Mouse (Mus musculus): ENCODE measurements around the gene Slc3a2. TPM values are rescaled to one million over a fixed set of nuclear protein-coding genes. Genes with fewer than 3 reads are reported as not detected.
"Not testable (repeated sequence)": the region's sequence is repeated elsewhere in the genome, so short reads cannot be mapped to it uniquely, and the experiment has no call there.

The Slc3a2 gene
- polyA plus RNA-seq, 1 experiment from 2014 or later, result 165 TPM

DNA sequence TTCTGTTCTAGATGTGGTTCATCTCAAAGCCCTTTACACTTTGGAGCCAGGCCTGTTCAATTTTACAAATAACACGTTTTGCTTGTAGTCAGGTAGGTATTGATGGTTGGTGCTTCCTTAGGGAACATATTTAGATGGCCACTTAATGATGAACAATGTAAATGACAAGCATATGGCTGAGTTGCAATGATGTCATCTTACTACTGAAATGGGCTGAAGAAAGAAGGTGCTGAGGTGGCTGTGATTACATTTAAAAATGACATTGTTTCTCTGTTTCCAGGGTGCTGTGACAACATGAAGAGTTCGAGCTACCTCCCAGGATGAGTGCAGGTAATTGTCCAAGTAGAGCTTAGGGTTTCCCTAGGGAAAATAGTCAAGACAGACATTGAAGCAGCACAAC lies 1.2 kb upstream of the Slc3a2 start:
- H3K27ac ChIP-seq, result peak overlapping the region; percentile 79; the same call in 1 of the 2 replicates
- peak overlapping the region; percentile 91 for H3K9ac ChIP-seq
- peaks cover 32% of the 10 kb centered on the region for H3K4me1 ChIP-seq
- H3K27me3 ChIP-seq (replicated peaks), result no peaks in the 10 kb centered on the region
- no peak for ATAC-seq (replicated peaks)
- 1% methylated on average over 2 of the region's 2 CpGs for WGBS
- no peaks in the 10 kb centered on the region for H3K9me3 ChIP-seq
- peak overlapping the region; percentile 69 for H3K4me2 ChIP-seq
- H3K4me3 ChIP-seq, result peak overlapping the region; percentile 82
- peaks cover 8% of the 10 kb centered on the region for H3K36me3 ChIP-seq (replicated peaks)

DNA sequence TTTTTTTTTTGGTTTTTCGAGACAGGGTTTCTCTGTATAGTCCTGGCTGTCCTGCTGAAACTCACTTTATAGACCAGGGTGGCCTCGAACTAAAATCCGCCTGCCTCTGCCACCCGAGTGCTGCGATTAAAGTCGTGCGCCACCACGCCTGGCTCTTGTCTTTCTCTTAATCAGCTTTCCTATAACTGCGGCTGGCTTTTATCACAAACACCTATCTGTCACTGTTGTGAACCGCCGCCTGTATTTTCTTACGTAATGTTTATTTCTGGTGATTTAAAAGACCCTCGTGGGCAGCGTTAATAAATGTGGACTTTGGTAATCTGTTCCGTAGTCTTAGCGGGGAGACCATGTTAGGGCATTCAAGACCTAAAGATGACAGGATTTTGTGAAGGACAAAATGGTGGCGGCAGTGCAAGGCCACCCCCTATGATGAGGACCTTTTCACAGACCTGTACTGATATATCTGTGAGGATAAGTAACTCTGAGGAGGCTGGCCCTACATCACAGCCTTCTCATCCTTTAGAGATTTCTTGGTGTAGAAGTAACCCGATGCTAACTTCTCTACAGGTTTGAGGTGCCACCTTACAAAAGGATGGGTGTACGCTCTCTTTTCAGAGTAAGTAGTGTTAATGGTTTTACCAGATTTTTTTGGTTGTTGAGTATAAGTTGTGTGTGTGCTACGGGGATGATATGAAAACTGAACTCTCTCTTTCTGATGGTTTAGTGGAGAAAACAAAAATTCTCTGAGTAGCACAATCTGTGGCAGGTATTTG lies 591 bp upstream of the Slc3a2 start:
- no peaks in the 10 kb centered on the region for H3K9me3 ChIP-seq
- peak overlapping the region; percentile 69 for H3K4me2 ChIP-seq
- under 1% methylated on average over 20 of the region's 20 CpGs for WGBS
- peaks cover 8% of the 10 kb centered on the region for H3K36me3 ChIP-seq (replicated peaks)
- peak overlapping the region; percentile 91 for H3K9ac ChIP-seq
- peaks cover 32% of the 10 kb centered on the region for H3K4me1 ChIP-seq
- H3K27ac ChIP-seq, result peak overlapping the region; percentile 79
- peak; percentile 0 for ATAC-seq (replicated peaks)
- H3K4me3 ChIP-seq, result peak overlapping the region; percentile 82
- no peaks in the 10 kb centered on the region for H3K27me3 ChIP-seq (replicated peaks)

DNA sequence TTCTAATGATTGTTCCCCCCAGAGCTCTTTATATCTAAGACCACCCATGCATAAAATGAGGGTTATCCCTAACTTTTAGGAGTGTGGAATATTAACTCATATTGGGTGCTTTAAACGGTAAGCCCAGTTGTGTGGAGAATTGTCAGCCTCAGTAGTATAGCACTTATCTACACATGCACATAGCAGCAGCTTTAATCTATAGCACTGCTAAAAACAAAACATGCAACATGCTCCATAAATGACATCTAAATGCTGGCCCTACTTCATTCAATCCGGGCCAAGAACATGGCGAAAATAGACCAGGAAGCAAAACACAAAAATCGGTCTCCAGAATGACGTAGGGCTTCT lies 636 bp downstream of the Slc3a2 start:
- peak; percentile 25; the same call in 1 of the 2 replicates for ATAC-seq (replicated peaks)
- H3K36me3 ChIP-seq (replicated peaks), result peaks cover 8% of the 10 kb centered on the region
- peak overlapping the region; percentile 82 for H3K4me3 ChIP-seq
- H3K4me2 ChIP-seq, result peak overlapping the region; percentile 69
- H3K27ac ChIP-seq, result peak overlapping the region; percentile 98
- H3K9ac ChIP-seq, result peak overlapping the region; percentile 95
- no peaks in the 10 kb centered on the region for H3K27me3 ChIP-seq (replicated peaks)
- 0% methylated on average over 5 of the region's 5 CpGs for WGBS
- H3K4me1 ChIP-seq, result peaks cover 32% of the 10 kb centered on the region
- H3K9me3 ChIP-seq, result no peaks in the 10 kb centered on the region

DNA sequence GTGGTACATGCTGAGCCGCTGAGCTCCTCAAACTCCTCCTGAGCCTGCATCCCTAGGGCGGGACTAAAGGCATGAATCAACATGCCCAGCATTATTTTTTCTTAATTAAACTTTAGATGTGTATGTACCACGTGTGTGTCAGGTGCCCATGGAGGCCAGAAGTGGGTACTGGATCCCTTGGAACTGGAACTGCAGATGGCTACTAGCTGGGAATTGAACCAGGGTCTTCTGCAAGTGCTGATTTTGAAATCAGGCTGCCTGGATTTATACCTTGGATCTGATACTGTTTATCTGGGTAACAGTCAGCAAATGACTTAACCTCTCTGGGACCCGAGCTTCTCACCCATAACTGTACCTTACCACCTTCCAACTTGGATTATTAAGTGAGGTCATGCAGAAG lies 1.1 kb downstream of the Slc3a2 start:
- H3K27ac ChIP-seq, result peak overlapping the region; percentile 98
- peak overlapping the region; percentile 82 for H3K4me3 ChIP-seq
- no peaks in the 10 kb centered on the region for H3K9me3 ChIP-seq
- 69% methylated on average over 4 of the region's 4 CpGs for WGBS
- peak overlapping the region; percentile 95 for H3K9ac ChIP-seq
- no peak for ATAC-seq (replicated peaks)
- peaks cover 8% of the 10 kb centered on the region for H3K36me3 ChIP-seq (replicated peaks)
- H3K4me1 ChIP-seq, result peaks cover 32% of the 10 kb centered on the region
- no peaks in the 10 kb centered on the region for H3K27me3 ChIP-seq (replicated peaks)
- peak overlapping the region; percentile 69 for H3K4me2 ChIP-seq

DNA sequence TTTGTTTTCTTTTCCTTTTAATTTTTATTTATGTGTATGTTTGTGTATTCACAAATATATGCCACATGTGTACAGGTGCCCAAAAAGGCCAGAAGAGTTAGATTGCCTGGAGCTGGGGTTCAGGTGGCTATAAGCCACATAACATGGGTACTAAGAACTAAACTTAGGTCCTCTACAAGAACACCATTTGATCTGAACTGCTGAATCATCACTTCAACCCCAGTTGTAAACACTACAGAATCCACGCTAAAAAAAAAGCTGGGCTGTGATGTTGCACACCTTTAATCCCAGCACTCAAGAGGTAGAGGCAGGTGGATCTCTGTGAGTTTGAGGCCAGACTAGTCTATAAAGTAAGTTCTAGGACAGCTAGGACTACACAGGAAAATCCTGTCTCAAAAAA lies 1.8 kb downstream of the Slc3a2 start:
- H3K4me3 ChIP-seq, result peak overlapping the region; percentile 82; the same call in 1 of the 2 replicates
- H3K27me3 ChIP-seq (replicated peaks), result no peaks in the 10 kb centered on the region
- H3K36me3 ChIP-seq (replicated peaks), result peaks cover 8% of the 10 kb centered on the region
- H3K9me3 ChIP-seq, result no peaks in the 10 kb centered on the region
- ATAC-seq (replicated peaks), result no peak
- WGBS, result 91% methylated on average over 1 of the region's 1 CpGs
- H3K27ac ChIP-seq, result no peak overlapping the region
- no peak overlapping the region for H3K9ac ChIP-seq
- peaks cover 32% of the 10 kb centered on the region for H3K4me1 ChIP-seq
- peak overlapping the region; percentile 69 for H3K4me2 ChIP-seq

DNA sequence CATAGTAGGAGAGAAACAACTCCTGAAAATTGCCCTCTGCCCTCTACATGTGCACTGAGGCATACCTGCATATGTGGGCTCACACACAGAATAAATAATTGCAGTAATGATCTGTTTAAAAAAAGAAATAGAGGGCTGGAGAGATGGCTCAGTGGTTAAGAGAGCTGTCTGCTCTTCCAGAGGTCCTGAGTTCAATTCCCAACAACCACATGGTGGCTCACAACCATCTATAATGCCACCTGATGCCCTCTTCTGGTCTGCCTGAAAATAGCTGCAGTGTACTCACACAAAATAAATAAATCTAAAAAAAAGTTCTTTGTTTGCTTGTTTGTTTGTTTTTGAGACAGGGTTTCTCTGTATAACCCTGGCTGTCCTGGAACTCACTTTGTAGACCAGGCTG lies 4.1 kb downstream of the Slc3a2 start:
- not testable (repeated sequence) for ATAC-seq (replicated peaks); H3K27ac ChIP-seq

DNA sequence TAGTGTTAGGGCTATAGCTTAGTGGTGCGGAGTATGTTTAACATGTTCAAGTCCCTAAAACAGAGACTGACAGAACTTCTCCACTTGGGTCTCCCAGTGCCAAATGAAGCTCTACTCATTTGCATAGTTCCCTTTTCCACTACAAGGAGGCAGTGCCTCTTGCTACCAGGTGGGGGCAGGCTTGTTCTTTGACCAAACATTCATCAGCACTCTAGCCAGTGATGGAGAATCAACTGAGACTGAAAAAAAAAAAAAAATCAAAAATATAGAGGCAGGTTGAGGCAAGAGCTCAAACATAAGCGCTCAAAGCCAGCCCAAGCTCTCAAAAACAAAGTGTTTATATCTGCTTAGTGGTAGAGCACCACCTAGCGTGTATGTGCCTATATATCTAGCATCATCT lies 4.8 kb downstream of the Slc3a2 start:
- WGBS, result 66% methylated on average over 3 of the region's 3 CpGs
- Histone ChIP-seq H3K4me3 (no peak overlapping the region), H3K27ac (no peak overlapping the region), H3K27me3 (replicated peaks) (no peaks in the 10 kb centered on the region), H3K9ac (no peak overlapping the region), H3K9me3 (no peaks in the 10 kb centered on the region), H3K36me3 (replicated peaks) (no peaks in the 10 kb centered on the region), H3K4me2 (no peak overlapping the region), H3K4me1 (peaks cover 24% of the 10 kb centered on the region)
- no peak for ATAC-seq (replicated peaks)

More for the DNA sequence above, 4.1 kb downstream of the Slc3a2 start:
- H3K9ac ChIP-seq; H3K9me3 ChIP-seq; H3K4me3 ChIP-seq; H3K27me3 ChIP-seq (replicated peaks); H3K4me2 ChIP-seq; H3K36me3 ChIP-seq (replicated peaks): not testable (repeated sequence)
- peaks cover 21% of the 10 kb centered on the region for H3K4me1 ChIP-seq

DNA sequence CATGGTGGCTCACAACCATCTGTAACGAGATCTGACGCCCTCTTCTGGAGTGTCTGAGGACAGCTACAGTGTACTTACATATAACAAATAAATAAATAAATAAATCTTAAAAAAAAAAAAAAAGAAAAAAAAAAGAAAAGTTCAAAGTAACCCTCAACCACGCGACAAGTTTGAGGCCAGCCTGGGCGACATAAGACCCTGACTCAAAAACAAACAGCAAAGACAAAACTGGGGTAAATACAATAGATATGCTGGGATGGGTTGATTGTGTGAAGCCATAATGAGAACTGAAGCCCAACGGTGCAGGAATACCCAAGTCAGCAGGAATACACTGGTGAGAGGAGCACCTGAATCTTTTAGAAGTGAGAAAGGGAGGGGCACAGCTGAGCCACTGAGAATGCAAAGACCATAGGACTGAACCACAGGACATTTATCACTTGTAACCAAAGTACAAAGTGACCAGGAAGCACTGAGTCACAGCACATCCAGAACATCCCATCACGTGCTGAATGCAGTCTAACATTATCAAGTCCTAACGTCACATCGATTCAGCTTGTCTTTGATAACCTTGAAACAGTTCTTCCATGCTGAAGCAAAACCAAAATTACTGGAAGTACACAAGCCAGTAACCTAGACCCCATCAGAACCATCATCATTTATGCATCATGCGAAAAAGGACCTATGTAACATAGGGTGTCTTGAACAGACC lies 6.2 kb downstream of the Slc3a2 start:
- ATAC-seq (replicated peaks), result no peak
- 66% methylated on average over 9 of the region's 10 CpGs for WGBS
- Histone ChIP-seq H3K27me3 (replicated peaks) (no peaks in the 10 kb centered on the region), H3K4me1 (peaks cover 28% of the 10 kb centered on the region), H3K4me2 (no peak overlapping the region), H3K9ac (no peak overlapping the region), H3K27ac (no peak overlapping the region), H3K36me3 (replicated peaks) (no peaks in the 10 kb centered on the region), H3K9me3 (no peaks in the 10 kb centered on the region), H3K4me3 (no peak overlapping the region)

DNA sequence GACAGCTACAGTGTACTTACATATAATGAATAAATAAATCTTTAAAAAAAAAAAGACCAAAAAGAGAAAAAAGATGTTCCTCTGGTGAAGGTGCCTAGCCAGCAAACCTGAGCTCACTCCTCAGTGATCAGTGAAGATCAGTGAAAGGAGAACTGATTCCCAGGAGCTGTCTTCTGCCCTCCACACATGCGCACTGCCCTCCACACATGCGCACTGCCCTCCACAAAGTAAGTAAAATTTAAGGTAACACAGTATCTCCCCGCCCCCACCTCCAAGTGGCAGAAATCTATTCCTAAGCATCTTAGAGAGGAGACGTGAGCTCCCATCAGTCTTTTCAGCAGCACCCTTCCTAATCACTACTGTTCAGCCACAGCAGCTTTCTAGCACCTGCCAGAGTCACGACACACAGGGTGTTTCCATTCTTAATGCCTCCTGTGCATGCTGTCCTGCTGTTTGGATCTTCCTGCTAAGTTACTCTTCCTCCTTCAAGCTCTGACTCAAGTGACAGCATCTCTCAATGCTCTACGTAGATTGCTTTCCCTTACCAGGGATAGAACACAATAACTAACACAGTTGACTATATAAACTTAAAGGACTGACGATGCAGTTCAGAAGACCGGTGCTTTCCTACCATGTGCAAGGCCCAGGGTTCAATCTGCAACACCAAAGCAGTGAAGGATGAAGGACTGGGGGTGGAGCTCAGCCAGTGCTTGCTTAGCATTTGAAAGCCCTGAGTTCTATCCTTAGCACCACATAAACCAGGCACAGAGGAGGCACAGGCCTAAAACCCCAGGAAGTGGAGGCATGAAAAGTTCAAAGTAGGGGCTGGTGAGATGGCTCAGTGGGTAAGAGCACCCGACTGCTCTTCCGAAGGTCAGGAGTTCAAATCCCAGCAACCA lies 7.1 kb downstream of the Slc3a2 start:
- Histone ChIP-seq H3K4me1 (peaks cover 28% of the 10 kb centered on the region), H3K4me2 (no peak overlapping the region), H3K9ac (no peak overlapping the region), H3K4me3 (no peak overlapping the region), H3K36me3 (replicated peaks) (no peaks in the 10 kb centered on the region), H3K27me3 (replicated peaks) (no peaks in the 10 kb centered on the region), H3K9me3 (no peaks in the 10 kb centered on the region), H3K27ac (no peak overlapping the region)
- ATAC-seq (replicated peaks), result no peak
- 62% methylated on average over 10 of the region's 10 CpGs for WGBS

DNA sequence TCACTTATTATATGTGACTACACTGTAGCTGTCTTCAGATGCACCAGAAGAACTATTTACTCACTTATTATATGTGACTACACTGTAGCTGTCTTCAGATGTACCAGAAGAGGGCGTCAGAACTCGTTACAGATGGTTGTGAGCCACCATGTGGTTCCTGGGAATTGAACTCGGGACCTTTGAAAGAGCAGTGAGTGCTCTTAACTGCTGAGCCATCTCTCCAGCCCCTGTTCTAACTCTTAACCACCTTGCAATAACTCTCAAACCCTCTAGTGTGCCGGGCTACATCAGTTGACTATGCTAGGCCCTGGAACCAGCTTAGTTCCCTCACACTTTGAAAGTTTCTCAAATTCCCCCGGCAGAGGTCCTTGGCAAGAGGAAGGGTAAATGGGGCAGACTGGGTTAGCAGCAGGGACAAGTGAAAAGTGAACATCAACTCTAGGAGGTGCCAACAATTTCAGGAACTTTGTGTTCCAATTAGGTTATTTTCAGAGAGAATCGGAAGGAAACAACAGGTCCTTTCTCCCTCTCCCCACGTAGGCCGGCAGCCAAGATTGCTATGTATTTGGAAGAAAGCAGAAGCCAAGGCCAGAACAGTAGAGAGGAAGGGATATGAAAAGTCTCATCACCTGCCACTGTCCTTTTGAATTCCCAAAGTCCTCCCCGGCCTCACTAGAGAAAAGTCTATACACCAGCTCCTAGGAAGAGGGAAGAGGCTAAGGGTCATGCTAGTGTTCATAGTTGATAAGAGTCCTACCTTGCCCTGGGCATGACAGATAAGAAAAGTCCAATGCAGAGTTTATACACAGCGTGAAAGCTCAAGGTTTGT lies 8.3 kb downstream of the Slc3a2 start:
- no peak overlapping the region for H3K27ac ChIP-seq
- no peak overlapping the region for H3K4me3 ChIP-seq
- no peak overlapping the region; the same call in 1 of the 2 replicates for H3K4me2 ChIP-seq

DNA sequence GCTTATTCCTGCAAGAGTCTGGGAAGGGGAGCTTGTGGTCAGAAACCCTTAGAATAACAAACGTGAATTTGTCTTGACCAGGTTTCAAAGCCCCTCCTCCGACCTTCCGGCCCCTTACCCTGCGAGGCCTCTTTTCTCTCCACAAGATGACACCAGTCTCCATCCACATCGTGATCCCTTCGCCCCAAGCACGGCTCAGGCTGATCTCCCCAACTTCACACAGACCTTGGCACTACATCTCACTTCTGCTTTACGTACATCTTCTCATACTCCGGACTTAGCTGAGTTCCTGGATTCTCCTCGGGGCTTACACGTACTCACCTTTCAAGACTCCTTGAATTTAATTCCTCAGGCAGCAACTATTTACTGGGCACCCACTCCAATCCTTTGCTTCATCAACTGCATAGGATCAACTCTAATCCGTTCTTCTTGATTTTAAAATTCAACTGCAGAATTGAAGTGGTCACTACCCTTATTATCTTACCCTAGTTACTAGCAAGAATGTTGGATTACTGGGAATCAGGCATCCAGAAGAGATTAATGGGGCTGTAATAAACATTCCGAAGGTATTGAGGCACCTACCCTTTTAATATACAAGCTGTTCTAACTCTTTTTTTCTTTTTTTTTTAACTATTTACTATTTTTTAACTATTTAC lies 9.0 kb downstream of the Slc3a2 start:
- ATAC-seq (replicated peaks), result peak; percentile 25
- peak overlapping the region; percentile 66 for H3K4me2 ChIP-seq
- no peaks in the 10 kb centered on the region for H3K9me3 ChIP-seq
- H3K36me3 ChIP-seq (replicated peaks), result peaks cover 16% of the 10 kb centered on the region; the same call in 1 of the 2 replicates
- H3K27me3 ChIP-seq (replicated peaks), result no peaks in the 10 kb centered on the region
- H3K4me1 ChIP-seq, result peaks cover 37% of the 10 kb centered on the region
- peak overlapping the region; percentile 70 for H3K9ac ChIP-seq
- 10% methylated on average over 13 of the region's 13 CpGs for WGBS
- peak overlapping the region; percentile 88 for H3K27ac ChIP-seq
- peak overlapping the region; percentile 57 for H3K4me3 ChIP-seq

More for the DNA sequence above, 8.3 kb downstream of the Slc3a2 start:
- Histone ChIP-seq H3K9me3 (no peaks in the 10 kb centered on the region), H3K9ac (no peak overlapping the region), H3K36me3 (replicated peaks) (0 out of 2 replicates have a peak, but pooled peaks cover 9% of the 10 kb centered on the region), H3K27me3 (replicated peaks) (no peaks in the 10 kb centered on the region), H3K4me1 (peaks cover 37% of the 10 kb centered on the region)
- no peak for ATAC-seq (replicated peaks)
- 77% methylated on average over 10 of the region's 10 CpGs for WGBS

All from midbrain, embryonic 15.5 days (tissue).